Mouse (Mus musculus) MEL (cell line): ENCODE measurements around the gene Akr1c14. TPM values are rescaled to one million over a fixed set of nuclear protein-coding genes. Genes with fewer than 3 reads are reported as not detected.
"Not testable (repeated sequence)": the region's sequence is repeated elsewhere in the genome, so short reads cannot be mapped to it uniquely, and the experiment has no call there.

ENCODE experiments used
- DNase-seq: peaks from one replicate; pipeline ENCODE4 v3.0.0; 2011; ENCODE audit warnings: low read depth, low spot score
- H3K27ac ChIP-seq: 2 replicates; pipeline ENCODE4 v1.5.1; 2012; ENCODE audit warnings: low read depth, mild to moderate bottlenecking, control low read depth, low read length, moderate library complexity; ENCODE audit not compliant: control insufficient read depth
- H3K27me3 ChIP-seq, 2 experiments: fragments of 150-350 bp in 1 of 2; sonication (generic) in 1 of 2; 2 replicates each; pipeline ENCODE4 v1.6.1; 2012; ENCODE audit warnings: low read length in 2 of 2, mild to moderate bottlenecking in 2 of 2, improper control_type of control experiment in 1 of 2, moderate library complexity in 1 of 2; ENCODE audit not compliant: insufficient read depth in 2 of 2, control insufficient read depth in 1 of 2
- H3K36me3 ChIP-seq, 2 experiments: 2 replicates each; pipeline ENCODE4 v1.6.1; 2012 to 2014; ENCODE audit warnings: low read length in 2 of 2, improper control_type of control experiment in 1 of 2, inconsistent platforms in 1 of 2, mild to moderate bottlenecking in 1 of 2; ENCODE audit not compliant: insufficient read depth in 2 of 2, control insufficient read depth in 1 of 2
- H3K4me1 ChIP-seq, 2 experiments: fragments of 150-350 bp in 1 of 2; sonication (generic) in 1 of 2; 2 replicates each; pipeline ENCODE4 v1.6.1; 2012; ENCODE audit warnings: low read length in 2 of 2, improper control_type of control experiment in 1 of 2, mild to moderate bottlenecking in 1 of 2; ENCODE audit not compliant: insufficient read depth in 2 of 2, control insufficient read depth in 1 of 2
- H3K4me3 ChIP-seq, 2 experiments: fragments of 150-350 bp in 1 of 2; sonication (generic) in 1 of 2; 2 replicates each; pipeline ENCODE4 v1.5.1; 2012; ENCODE audit warnings: low read depth in 2 of 2, low read length in 2 of 2, mild to moderate bottlenecking in 2 of 2, moderate library complexity in 2 of 2, control low read depth in 1 of 2, improper control_type of control experiment in 1 of 2; ENCODE audit not compliant: control insufficient read depth in 1 of 2, insufficient read depth in 1 of 2
- H3K79me2 ChIP-seq: 2 replicates; pipeline ENCODE4 v1.6.1; 2012; ENCODE audit warnings: mild to moderate bottlenecking, low read length, moderate library complexity; ENCODE audit not compliant: control insufficient read depth, poor library complexity, insufficient read depth
- H3K9ac ChIP-seq: 2 replicates; pipeline ENCODE4 v1.6.1; 2012; ENCODE audit warnings: low read depth, mild to moderate bottlenecking, control low read depth, low read length, moderate library complexity; ENCODE audit not compliant: control insufficient read depth, poor library complexity, severe bottlenecking
- H3K9me3 ChIP-seq: fragments of 150-350 bp; sonication (generic); replicated peaks from 2 replicates; pipeline ENCODE4 v1.6.1; 2012; ENCODE audit warnings: mild to moderate bottlenecking, low read length, improper control_type of control experiment, moderate library complexity; ENCODE audit not compliant: insufficient read depth
- E2F4 ChIP-seq: IDR thresholded peaks from 2 replicates; pipeline ENCODE4 v1.6.1; 2011; ENCODE audit warnings: low read depth, low read length, improper control_type of control experiment, borderline replicate concordance
- ELF1 ChIP-seq: IDR thresholded peaks from 2 replicates; pipeline ENCODE4 v1.6.1; 2014; ENCODE audit warnings: low read depth, mild to moderate bottlenecking, inconsistent platforms, low read length, improper control_type of control experiment, moderate library complexity
- EP300 ChIP-seq, 2 experiments: IDR thresholded peaks; 2 replicates each; pipeline ENCODE4 v1.6.1; 2011; ENCODE audit warnings: improper control_type of control experiment in 2 of 2, low read length in 2 of 2, low read depth in 1 of 2, mild to moderate bottlenecking in 1 of 2
- ETS1 ChIP-seq: IDR thresholded peaks from 2 replicates; pipeline ENCODE4 v1.6.1; 2012; ENCODE audit warnings: low read depth, mild to moderate bottlenecking, inconsistent platforms, low read length, improper control_type of control experiment, moderate library complexity
- GABPA ChIP-seq: IDR thresholded peaks from 2 replicates; pipeline ENCODE4 v1.6.1; 2012; ENCODE audit warnings: low read depth, mild to moderate bottlenecking, inconsistent platforms, low read length, improper control_type of control experiment, moderate library complexity
- GATA1 ChIP-seq: IDR thresholded peaks from 2 replicates; pipeline ENCODE4 v1.6.1; 2011; ENCODE audit warnings: low read depth, low read length, improper control_type of control experiment
- JUND ChIP-seq: IDR thresholded peaks from 2 replicates; pipeline ENCODE4 v1.6.1; 2011; ENCODE audit warnings: low read depth, mild to moderate bottlenecking, improper control_type of control experiment, low read length
- KAT2A ChIP-seq: conservative IDR thresholded peaks from 2 replicates; pipeline ENCODE4 v1.6.1; 2012; ENCODE audit warnings: low read depth, low read length, improper control_type of control experiment, inconsistent platforms
- MAZ ChIP-seq: IDR thresholded peaks from 2 replicates; pipeline ENCODE4 v1.6.1; 2012; ENCODE audit warnings: low read depth, mild to moderate bottlenecking, inconsistent platforms, low read length, improper control_type of control experiment
- MYB ChIP-seq: IDR thresholded peaks from 2 replicates; pipeline ENCODE4 v1.6.1; 2011; ENCODE audit warnings: mild to moderate bottlenecking, low read depth, low read length, improper control_type of control experiment
- MYC ChIP-seq: IDR thresholded peaks from 2 replicates; pipeline ENCODE4 v1.6.1; 2011; ENCODE audit warnings: low read depth, mild to moderate bottlenecking, low read length, improper control_type of control experiment, moderate library complexity
- NRF1 ChIP-seq: IDR thresholded peaks from 2 replicates; pipeline ENCODE4 v1.6.1; 2014; ENCODE audit warnings: low read depth, mild to moderate bottlenecking, inconsistent platforms, low read length, improper control_type of control experiment, moderate library complexity; ENCODE audit not compliant: poor library complexity, insufficient read depth, severe bottlenecking
- POLR2AphosphoS5 ChIP-seq: IDR thresholded peaks from 2 replicates; pipeline ENCODE4 v1.6.1; 2012; ENCODE audit warnings: low read depth, borderline replicate concordance, mild to moderate bottlenecking, inconsistent platforms, low read length, moderate library complexity, mixed read lengths
- SIN3A ChIP-seq: IDR thresholded peaks from 2 replicates; pipeline ENCODE4 v1.6.1; 2012; ENCODE audit warnings: low read length, improper control_type of control experiment, inconsistent platforms
- SMC3 ChIP-seq: IDR thresholded peaks from 2 replicates; pipeline ENCODE4 v1.6.1; 2011; ENCODE audit warnings: low read depth, low read length, improper control_type of control experiment
- UBTF ChIP-seq: IDR thresholded peaks from 2 replicates; pipeline ENCODE4 v1.6.1; 2012; ENCODE audit warnings: low read depth, mild to moderate bottlenecking, inconsistent platforms, low read length, improper control_type of control experiment, moderate library complexity, borderline replicate concordance; ENCODE audit not compliant: insufficient read depth
- ZKSCAN1 ChIP-seq: IDR thresholded peaks from 2 replicates; pipeline ENCODE4 v1.6.1; 2012; ENCODE audit warnings: low read depth, mild to moderate bottlenecking, inconsistent platforms, low read length, improper control_type of control experiment, moderate library complexity
- polyA plus RNA-seq, 2 experiments: library from polyadenylated mRNA; stranded (reverse) in 1 of 2; unstranded in 1 of 2; fragments of >175 nt in 1 of 2; fragments of >200 nt in 1 of 2; gene quantifications; 2 replicates each; pipeline versions ENCODE4 v1.2.1 to v1.2.4; 2012; ENCODE audit warnings: low replicate concordance in 2 of 2, low read depth in 1 of 2; ENCODE audit not compliant: insufficient read length in 2 of 2, insufficient read depth in 1 of 2, missing spikeins in 1 of 2
- total RNA-seq: library from RNA; depleted of rRNA; stranded (reverse); fragments of 300-350 nt; gene quantifications from 2 replicates; pipeline ENCODE4 v1.2.3, GENCODE M21; 2012

Akr1c14 gene
- total and polyA plus RNA-seq, 3 experiments, result not detected

GRCm38 (mm10) chr13:4049655-4050054 lies 844 bp downstream of the Akr1c14 start:
- Histone ChIP-seq H3K27ac (no peak overlapping the region), H3K79me2 (no peaks in the 10 kb centered on the region), H3K36me3 (no peaks in the 10 kb centered on the region), H3K27me3 (peaks cover 0 to 1% of the 10 kb centered on the region in 2 experiments; a peak in 1 of 4 replicates), H3K4me3 (no peak overlapping the region), H3K4me1 (no peaks in the 10 kb centered on the region), H3K9me3 (no peaks in the 10 kb centered on the region), H3K9ac (no peak overlapping the region)
- DNase-seq, result no peak
- TF ChIP-seq MAZ, result no peak
- TF ChIP-seq EP300 (IDR thresholded peaks at IDR 0.05; ENCODE audit: low read depth in 1 of 2, low read length in 2 of 2), result no peak
- TF ChIP-seq UBTF, result no peak
- TF ChIP-seq ETS1, result no peak
- TF ChIP-seq ELF1, result no peak
- no peak for TF ChIP-seq MYC
- no peak for TF ChIP-seq GATA1
- no peak for TF ChIP-seq SIN3A
- TF ChIP-seq KAT2A, result no peak

- no peak overlapping the region for H3K4me3 ChIP-seq
- H3K27ac ChIP-seq, result no peak overlapping the region
- H3K79me2 ChIP-seq, result no peaks in the 10 kb centered on the region
- DNase-seq, result no peak
- TF ChIP-seq MYB (no peak), NRF1 (no peak), SMC3 (no peak), ZKSCAN1 (no peak), JUND (no peak), SIN3A (no peak), E2F4 (no peak), EP300 (IDR thresholded peaks at IDR 0.05; ENCODE audit: low read depth in 1 of 2, low read length in 2 of 2) (no peak), GABPA (no peak)
- no peaks in the 10 kb centered on the region for H3K27me3 ChIP-seq
- H3K9ac ChIP-seq, result no peak overlapping the region
- no peaks in the 10 kb centered on the region for H3K36me3 ChIP-seq
- no peaks in the 10 kb centered on the region for H3K9me3 ChIP-seq
- no peaks in the 10 kb centered on the region for H3K4me1 ChIP-seq
Observed at GRCm38 (mm10) chr13:4055450-4055849, 6.6 kb downstream of the Akr1c14 start.

GRCm38 (mm10) chr13:4056211-4056610 lies 7.4 kb downstream of the Akr1c14 start:
- H3K9me3 ChIP-seq, result no peaks in the 10 kb centered on the region
- no peaks in the 10 kb centered on the region for H3K36me3 ChIP-seq
- H3K4me1 ChIP-seq, result no peaks in the 10 kb centered on the region
- H3K27ac ChIP-seq, result no peak overlapping the region
- no peaks in the 10 kb centered on the region for H3K79me2 ChIP-seq
- no peak overlapping the region for H3K9ac ChIP-seq
- no peaks in the 10 kb centered on the region for H3K27me3 ChIP-seq
- TF ChIP-seq POLR2AphosphoS5 (no peak), ELF1 (no peak)
- H3K4me3 ChIP-seq, result no peak overlapping the region
- no peak for DNase-seq

- not testable (repeated sequence) for H3K9me3 ChIP-seq, H3K27me3 ChIP-seq, H3K36me3 ChIP-seq, H3K27ac ChIP-seq, DNase-seq, H3K9ac ChIP-seq, H3K4me3 ChIP-seq, H3K4me1 ChIP-seq, H3K79me2 ChIP-seq
Observed at GRCm38 (mm10) chr13:4058239-4058638, 9.4 kb downstream of the Akr1c14 start.
